Mouse (Mus musculus) granulocyte monocyte progenitor cell, adult 5-6 weeks (primary cell): ENCODE results near the gene CN725425. TPM values are rescaled to one million over a fixed set of nuclear protein-coding genes. Genes with fewer than 3 reads are reported as not detected.

Experiments
- ATAC-seq: replicated peaks from 2 replicates; pipeline ENCODE4 v1.8.0; 2016; ENCODE audit warnings: mild to moderate bottlenecking, moderate TSS enrichment, inconsistent platforms; ENCODE audit not compliant: poor library complexity, severe bottlenecking
- total RNA-seq, 2 experiments: library from RNA; stranded (forward) in 1 of 2; stranded (reverse) in 1 of 2; fragments of 200-712, 200-1000 nt in 1 of 2; fragments of >200 nt in 1 of 2; fragmentation: Nextera tagmentation in 1 of 2; gene quantifications; 2 replicates each; pipeline ENCODE4 v1.2.3; 2014 to 2017

Gene CN725425
- total RNA-seq (2014; fragmentation: Nextera tagmentation) = not detected in 2 replicates
- total RNA-seq (2017) = not detected in 2 replicates

DNA sequence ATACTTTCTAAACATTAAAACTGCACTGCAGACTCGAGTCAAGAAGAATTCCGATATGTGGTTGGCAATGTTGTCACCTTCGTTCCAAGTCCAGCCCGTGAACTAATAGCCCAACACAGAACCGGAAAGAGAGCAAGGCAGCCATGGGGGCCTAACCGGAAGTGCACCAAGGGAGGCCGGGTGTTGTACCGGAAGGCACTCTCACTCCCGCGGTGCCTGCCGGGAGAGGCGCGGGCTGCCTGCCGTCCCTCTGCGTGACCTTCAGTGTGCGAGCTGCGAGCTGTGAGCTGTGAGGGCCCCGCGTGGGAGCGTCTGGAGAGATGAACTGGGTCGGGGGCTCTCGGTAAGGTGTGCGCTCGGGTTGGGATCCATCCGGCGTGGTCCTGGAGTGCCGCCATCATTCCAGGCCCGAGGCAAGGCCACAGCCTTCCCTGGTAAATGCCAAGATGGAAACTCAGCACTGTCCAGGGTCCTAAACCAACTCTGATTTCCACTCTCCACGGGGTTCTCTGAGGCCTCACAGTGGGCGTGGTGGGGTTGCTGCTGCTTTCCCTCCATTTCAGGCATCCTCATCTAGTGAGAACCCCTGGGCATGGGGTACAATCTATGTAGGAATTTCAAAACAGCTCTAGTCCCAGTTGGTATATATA, at the start of gene CN725425:
TSS of gene CN725425 (plus strand) at position 239 of the 650 bp plus-strand sequence.
- ATAC-seq = no peak

DNA sequence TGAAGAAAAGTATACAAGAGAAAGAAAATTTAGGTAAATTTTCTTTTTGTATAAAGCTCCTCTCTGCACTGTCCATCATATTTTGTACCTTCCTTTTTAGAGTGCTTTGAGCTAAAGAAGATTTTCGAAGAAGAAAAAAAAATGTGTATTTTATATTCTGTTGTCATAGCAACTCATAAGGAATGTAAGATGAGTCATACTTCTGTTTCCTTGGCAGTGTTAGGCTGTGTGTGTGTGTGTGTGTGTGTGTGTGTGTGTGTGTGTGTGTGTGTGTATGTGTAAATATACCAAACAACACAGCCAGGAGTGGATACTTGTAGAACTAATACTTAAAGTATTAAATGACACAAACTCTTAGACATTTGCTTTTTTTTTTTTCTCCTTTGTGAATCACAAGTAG, 46.7 kb upstream of the CN725425 start:
- ATAC-seq = no peak

DNA sequence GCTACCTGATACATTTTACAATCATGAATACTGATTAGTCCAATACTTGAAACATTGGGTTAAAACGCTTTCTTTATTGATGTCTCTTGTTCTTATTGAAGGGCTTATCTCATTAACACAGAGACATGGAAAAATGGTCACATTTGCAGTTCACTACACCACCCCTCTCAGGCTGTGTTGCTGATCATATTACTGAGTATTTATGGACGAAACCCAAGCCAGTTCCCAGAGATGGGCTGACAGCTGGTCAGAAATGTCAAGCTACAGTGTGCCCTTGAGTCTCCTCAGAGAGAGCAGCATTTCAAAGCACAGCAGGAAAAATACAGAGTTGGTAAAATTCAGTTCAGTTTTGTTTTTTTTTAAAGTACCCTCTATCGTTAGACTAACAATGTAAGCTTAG, 46.0 kb upstream of the CN725425 start:
- no peak for ATAC-seq

DNA sequence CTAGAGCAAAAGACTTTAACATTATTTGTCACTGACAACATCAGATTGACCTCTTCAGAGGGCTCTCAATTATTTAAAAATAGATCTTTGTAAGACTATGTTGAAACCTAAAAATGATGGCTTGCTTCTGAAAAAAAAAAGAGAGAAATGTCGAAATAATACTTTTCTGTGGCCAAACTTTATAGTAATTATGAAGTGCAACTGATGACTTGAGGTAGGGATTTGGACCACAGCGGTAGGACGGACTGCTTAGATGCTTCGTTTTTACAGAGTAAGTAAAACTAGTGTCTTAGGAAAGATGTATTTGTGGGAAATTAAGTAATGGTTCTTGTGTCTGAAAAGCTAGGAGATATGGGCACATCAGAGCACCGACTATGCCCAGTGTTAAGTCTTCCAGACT, 38.1 kb upstream of the CN725425 start:
- no peak for ATAC-seq

DNA sequence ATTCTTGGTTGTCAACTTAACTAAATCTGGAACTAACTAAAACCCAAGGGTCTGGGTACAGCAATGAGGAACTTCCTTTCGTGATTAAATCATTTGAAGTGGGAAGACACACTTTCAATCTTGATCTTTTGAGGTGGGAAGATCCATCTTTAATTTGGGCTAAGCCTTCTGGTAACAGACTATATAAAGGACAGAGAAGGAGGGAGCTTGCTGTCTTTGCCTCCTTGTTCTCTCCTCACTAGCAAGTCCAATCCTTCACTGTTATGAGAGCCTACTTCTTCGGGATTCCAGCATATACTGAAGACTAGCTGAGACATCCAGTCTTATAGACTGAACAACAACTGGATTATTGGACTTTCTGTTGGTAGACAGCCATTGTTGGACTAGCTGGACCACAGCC, 35.8 kb upstream of the CN725425 start:
- ATAC-seq = no peak

DNA sequence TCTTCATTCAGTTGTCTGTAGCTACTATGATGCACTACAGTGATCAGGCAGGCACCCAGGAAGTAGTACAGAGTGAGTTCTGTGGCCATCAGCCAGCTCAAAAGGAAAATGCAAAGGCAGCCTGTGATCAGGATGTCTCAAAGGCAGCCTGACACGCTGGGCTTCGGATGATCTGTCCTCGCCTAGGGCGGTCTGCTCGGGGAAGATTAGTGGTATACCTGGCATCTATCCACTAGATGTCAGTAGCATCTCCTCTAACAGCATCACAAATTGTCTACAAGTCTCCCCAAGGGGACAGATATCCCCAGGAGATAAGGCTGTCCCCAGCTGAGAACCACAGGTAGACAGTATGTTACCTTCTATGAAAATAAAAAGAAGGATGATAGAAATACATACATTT, 34.3 kb upstream of the CN725425 start:
- peak; percentile 45 for ATAC-seq

DNA sequence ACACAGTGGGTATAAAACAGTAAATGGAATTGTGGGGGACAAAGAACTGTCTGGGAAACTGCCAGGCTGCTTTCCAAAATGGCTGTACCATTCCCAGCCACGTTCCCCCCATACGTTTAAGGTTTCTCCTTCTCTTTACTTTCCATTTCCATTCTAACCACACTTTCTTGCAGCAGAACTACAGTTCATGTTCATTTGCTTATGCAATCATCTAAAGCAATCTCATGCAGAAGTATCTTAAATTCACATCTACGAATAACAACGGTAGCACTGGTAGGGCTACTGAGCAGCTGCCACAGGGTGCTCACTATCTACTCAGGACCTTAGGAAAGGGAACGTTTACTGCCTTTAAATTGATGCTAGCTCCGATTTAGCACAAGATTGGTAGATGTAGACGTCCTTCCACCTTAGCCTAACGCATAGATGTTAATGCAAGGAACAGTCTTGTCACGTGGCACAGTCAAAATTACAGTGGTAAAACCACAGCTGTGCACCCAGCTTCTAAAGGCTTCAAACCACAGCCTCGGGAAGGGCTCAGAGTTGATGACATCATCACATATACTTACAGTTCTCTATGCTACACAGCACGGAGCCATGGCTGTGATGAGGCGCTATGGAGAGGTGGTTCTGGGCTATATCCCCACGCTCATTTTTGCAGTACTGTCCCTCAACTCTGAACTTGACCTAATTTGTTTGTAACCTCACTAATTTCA, 31.3 kb upstream of the CN725425 start:
- peak; percentile 74 for ATAC-seq

DNA sequence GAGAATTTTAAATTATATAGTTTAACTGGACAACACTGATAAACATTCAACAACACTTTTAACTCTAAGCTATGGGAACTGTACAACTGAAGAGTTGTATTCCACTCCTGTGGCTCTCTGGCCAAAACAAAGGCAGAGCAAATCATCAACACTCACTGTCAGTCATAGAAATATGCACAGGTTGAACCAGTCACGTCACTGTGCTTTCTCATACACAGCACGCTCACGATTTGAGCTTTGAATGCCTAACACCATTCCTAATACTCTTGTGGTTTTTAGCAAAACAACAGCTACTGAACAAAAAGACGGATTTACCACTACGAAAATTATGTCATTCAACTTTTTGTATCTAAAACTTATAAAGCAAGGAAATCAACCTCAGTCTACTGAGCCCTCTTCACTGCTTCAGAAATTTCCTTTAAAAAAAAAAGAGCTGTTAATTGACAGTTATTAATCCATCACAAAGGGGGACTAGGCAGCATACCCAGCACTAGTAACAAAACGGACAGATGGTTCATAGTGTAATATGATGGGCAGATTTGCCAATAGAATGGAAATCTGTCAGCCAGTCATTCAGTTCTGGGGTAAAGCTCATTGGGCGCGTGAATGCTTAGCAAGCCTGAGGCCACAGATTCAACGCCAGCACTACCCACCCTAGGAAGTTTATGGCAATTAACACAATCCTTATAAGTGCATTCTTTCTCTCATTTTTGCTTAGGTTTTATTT, 28.5 kb upstream of the CN725425 start:
- ATAC-seq = no peak

DNA sequence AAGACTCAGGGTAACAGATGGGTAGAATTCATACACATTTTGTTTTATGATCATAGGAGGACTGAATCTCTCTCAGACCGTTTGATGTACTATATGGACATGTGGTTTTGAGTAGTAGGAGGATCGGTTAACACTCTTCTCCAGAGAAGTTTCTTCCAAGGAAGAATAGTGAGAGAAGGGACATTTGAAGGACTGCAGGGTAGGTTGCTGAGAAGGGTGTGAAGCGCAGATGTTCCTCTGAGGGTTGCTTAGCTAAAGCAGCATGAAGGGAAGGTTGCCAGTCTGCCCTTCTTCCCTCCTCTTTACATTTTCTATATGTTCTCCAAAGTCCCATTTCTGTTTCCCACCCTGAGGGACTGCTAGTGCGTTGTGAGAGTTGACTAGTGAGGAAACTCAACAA, 28.0 kb upstream of the CN725425 start:
- ATAC-seq = no peak

DNA sequence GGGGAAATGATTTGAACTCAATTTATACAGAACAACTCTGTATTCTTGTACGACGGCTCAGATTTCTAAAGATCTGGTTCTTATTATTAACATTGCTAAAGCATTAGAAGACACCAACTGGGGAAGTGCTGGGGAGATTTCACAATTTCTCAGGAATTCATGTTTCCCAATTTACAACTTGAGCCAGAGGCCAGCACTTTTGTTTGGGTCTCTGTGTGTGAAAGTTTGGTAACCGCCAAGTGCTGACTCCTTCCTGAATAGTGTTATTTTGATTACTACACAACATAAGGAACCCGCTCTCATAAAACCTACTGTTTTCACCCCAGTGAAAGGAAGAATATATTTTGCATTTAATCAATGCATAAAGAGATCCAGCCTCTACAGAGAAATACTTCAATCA, 27.1 kb upstream of the CN725425 start:
- ATAC-seq = peak; percentile 69

DNA sequence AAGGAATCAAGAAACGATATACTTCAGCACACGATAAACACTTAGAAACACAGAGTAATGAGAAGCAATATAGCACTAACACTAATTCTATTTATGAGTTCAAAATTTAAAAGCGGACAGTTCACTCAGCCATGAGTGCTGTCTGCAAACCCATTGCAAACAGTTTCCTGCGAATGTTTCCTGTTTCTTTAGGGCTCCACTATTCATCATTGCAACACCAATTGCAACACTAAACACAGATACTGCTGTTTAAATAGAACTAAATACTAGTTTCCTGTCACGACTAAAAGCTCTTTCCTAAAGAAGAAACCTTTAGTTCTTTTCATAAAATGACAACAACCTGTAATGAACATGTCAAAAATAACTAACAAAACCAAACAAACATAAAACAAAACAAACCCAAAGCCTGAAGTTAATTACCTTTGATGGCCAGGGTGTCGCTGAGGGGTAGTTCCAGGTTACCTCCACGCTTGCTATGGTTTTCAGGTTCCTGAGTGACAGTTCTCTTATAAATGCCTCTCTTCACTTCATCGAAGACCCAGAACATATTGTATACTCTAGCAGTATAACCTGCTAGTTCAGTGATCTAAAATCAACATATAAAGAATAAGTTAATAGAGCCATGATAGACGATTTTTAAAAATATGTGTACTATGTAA, 20.5 kb upstream of the CN725425 start:
- peak; percentile 93 for ATAC-seq

DNA sequence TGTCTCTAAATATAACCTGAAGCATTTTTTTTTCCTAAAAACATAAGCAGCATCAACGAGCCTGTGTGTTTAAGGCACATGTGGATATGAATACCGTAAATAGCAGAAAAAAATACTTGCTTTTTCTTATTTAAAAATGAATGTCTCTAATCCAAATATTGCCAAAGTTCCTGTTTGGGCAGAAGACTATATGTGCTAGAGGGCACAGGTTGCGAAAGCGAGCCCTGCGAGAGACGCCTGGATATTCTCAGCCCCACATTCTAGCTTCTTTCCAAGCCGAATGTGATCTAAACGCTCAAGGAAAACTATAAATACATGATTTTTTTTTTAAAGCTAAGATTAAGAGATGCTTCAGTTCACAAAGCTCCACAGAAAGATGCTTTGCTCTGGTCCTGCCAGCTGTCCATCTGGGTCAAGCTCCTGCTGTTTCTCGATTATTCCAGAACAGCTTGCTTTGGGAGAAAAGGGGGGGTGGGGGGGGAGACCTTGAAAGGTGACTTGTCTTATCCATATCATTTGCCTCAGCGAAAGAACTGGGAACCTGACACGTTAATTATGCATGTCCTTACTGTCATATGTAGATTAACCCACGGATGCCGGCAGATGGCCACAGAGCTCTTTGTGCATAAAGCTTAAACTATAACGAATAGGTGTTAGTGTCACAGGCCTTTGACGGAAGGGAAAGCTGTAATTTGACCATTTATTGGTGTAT, 19.2 kb upstream of the CN725425 start:
- peak; percentile 72 for ATAC-seq

DNA sequence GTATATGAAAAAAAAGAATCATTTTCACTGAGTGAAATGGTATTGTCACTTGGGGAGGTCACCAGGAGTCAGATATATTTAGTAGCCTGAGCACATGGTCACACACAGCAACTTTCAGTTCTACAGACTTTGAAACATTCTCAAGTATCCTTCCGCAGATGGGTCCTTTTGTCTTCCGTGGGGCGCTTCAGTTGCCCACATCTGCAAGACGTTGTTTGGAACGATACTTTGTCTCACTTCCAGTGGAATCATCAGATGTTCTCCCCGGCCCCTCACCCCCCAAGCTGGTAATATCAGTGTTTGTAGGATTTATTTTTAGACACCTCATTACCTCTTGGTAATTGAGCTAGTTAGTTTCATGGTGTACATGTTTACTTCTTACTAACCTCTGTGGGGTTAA, 12.9 kb upstream of the CN725425 start:
- no peak for ATAC-seq

DNA sequence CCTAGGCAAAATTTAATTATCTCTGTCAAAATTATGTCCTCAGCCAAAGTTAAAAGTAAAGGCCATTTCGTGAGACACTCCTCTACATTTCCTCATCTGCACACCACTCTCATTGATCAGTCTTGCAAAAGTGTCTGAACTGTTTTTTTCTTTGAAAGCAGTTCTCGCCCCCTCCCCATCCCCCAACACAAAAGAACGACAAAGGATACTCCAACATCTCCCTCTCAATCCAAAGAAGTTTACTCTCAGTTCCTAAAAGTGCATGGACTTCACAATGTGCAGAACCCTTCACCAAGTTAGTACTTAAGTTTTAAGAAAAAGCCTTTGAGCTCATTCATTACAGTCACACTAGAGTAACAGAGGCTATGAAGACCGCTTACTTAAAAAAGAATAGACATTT, 9.3 kb upstream of the CN725425 start:
- ATAC-seq = peak; percentile 8; the same call in 1 of the 2 replicates

DNA sequence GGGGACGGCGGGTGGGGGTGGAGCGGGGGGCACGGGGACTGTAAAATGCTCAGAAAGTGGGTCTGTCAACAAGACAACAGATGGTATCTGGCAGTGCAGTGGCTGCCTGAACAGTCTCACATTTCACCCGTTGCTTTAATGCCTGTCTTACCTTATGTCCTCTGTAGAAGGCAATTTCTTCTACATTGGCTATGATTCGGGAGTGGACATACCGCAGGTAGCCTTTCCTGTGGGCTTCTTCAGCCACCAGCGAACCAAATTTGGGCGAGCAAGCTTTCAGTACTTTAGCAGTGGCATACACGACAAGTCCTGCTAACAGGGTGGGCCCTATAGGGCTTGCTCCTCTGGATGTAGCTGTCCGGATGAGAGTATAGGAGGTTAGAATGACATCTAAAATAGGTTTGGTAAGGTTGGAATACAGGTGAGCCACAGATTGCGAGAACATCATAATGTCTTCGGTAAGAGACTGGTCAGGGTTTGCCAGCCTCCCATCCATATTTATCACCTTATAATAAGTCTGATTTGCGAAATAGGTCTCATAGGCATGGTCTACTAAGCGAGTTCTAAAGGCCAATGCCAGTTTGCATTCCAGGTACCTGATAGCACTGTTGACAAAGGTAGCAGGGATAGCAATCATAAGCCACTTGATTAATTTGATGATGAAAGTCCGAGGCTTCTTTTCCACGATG, 8.6 kb upstream of the CN725425 start:
- ATAC-seq = no peak

DNA sequence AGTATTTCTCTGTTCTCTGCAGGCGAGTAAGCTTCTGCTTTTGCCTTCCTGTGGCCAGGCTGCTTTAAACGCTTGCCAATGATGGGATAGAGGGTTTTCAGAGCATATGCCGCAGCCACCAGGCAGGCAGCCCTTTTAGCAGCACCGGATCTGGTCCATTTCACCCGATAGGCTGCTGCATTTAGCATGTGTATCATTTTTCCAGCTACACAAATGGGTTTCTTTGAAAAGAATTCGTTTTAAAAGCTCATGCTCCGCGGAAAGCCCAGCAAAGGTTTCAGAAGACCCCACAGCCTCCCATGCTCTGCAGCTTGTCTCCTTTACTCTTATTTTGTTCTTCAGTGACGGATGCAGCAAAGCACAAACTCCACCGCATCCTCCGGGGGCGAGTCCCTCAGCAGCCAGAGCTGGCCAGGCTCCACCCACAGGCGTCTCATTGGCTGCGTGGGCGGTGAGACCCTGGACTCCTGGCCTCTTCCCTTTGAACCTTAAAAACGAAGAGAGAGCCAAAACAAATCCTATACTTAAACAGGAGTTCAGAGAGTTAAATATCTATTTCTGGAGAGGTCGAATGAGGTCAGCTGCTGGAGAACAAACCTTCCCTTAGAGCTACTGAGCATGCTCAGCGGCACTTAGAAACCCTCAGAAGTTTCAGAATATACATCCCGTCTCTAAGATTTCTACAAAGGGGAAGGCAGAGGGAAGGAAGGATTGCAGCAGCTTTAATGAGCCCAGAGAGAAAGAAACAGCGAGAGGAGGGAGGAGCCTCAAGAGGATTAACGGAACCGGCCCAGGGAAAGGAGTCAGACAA, 7.7 kb upstream of the CN725425 start, which contains the start of gene Abcd2:
TSS of gene Abcd2 (minus strand) at position 388 of the 811 bp plus-strand sequence.
- peak; percentile 78 for ATAC-seq

DNA sequence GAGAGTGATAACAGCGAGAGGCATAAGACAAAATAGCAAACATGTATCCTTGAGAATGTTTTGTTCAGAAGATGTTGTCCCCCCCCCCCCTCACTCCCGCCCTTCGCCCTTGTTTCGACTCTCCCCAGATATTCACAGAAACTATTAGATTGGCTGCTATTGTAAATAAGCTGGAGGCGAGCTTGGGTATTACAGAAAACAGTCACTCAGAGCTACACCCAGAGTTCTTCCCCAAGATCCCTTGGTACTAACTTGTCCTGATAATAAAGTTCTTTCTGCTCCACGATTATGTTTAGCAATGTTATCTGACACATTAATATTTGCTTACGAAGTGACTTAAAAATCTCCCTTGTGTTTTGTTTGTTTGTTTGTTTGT, 7.1 kb upstream of the CN725425 start:
- ATAC-seq = 0 out of 2 replicates have a peak, but pooled peaks have one; percentile 4

DNA sequence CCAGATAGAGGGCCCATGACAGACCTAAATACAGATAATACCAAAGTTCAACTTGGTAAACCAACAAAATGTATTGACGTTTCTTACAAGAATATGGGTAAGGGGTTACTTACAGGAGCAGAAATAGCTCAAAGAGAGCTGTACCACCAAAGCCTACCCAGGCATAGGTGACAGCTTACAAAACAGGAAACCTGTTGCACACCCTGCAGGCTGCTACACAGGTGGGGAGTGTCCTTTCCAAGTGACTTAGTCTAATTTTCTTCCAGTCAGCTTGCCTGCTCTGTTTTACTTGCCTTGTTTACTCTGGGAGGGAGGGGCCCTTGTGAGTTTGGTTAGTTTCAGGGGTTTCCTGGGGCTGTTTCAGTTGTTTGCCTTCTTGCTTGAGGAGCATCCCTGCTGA, 1.5 kb downstream of the CN725425 start:
- ATAC-seq = no peak

DNA sequence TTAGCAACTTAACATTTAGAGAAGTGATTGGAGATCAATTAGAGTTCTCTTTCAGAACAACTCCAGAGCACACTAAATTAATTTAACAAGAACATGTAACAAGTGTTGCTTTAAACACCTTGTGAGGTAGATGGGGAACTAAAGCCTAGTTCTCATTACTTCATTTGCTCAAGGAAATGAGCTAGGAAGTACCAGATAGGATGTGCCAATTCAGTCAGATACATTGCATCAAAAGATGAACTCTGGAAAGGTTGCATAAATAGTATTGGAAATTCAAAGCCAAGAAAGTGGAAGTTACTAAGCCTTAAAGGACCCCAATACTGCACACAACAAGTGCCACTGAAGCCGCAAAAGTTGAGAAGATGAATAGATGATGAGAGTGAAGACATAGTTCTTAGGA, 3.2 kb downstream of the CN725425 start:
- ATAC-seq = peak; percentile 92
